Mouse (Mus musculus) gastrocnemius, adult 8-10 months (tissue): ENCODE data around the gene Psapl1. TPM values are rescaled to one million over a fixed set of nuclear protein-coding genes. Genes with fewer than 3 reads are reported as not detected.

Experiments
- DNase-seq, 2 experiments: peaks; one replicate each; pipeline ENCODE4 v3.0.0; 2022; ENCODE audit warnings: low spot score in 2 of 2
- total RNA-seq, 4 experiments: library from RNA; stranded (reverse); gene quantifications; 2 replicates each; pipeline ENCODE4 v1.2.4; 2022

Psapl1 gene
- not detected for total RNA-seq

DNA sequence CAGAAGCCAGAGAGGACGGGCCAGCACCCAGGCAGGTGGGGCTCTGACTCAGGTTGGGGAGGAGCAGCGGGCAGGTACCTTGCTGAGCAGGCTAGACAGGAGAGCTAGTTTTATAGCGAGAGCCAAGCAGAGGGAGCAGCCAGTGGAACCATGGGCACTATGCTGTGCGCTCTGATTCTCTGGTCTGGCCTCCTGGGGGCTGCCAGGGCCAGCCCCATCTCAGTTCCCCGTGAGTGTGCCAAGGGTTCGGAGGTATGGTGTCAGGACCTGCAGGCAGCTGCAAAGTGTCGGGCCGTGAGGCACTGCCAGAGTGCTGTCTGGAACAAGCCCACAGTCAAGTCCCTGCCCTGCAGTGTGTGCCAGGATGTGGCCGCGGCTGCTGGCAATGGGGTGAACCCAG lies at the start of gene Psapl1:
Gene Psapl1 (plus strand): TSS at position 106 of the 400 bp plus-strand sequence.
- peak in 1 of 2 experiments; percentile 38 for DNase-seq

DNA sequence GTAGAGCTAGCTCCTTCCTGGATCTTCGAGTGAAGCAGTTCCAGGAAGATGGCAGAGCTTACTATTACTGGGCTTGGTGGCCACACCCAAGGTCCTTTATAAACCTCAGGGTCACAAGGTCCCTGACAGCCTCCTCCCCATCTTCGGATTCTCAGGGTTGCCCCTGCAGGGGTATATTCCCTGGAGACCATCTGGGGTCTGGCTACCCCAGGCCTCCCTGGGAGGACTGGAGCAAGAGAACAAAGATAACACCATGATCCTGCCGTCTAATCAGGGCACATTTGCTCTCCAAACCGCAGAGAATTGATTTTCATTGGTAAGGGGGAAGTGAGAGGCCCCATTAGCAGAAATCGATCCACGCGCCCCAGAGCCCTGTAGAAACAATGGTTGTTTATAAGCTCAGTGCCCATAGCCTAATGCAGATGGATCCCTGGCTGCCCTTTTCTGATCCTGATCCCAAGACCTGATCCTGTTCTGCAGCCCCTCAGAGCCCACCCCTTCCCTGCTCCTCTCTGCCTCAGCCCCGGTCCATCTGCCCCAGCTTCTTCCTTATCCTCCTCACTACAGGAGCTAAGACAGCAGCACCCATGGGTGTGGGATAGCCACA lies 48.8 kb upstream of the Psapl1 start:
- no peak for DNase-seq

DNA sequence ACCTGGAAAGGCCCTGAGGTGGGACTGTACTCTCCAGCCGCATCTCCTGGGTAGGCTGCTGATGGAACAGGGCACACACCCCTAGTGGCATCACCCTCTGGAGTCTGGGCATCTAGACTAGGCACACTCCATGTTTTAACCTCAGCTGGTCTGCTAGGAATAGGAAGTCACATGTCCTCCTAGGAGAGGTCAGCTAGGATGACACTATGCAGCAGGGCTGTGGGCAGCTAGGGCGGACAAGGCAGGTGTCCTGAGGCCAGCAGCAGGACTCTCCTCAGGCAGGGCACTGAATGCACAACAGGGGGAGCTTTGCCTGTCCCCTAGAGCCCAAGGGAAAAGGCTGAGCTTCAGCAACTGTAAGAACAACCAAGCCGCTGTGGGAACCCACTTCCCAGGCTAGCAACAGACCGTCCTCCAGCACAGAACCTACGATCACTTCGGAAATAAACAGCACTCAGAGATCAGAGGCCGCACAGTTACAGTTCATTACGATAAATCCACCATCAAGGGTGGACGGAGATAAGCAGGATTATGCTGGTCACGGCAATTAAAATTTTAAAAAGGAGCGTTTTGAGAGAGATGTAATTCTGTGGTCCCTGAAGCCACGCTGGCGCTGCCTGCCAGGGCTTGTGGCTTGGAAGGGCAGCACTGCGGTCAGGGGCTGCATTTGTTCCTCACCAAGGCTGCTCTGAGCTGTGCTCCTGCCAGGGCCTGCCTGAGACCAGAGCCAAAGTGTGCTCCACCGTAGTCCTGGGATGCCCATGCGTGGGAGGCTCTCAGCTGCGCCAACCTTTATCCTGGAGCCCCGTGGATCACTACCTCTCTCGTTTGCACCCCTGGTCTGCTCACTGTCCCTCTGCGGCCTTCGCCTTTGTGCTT lies 38.2 kb upstream of the Psapl1 start:
- DNase-seq = no peak

DNA sequence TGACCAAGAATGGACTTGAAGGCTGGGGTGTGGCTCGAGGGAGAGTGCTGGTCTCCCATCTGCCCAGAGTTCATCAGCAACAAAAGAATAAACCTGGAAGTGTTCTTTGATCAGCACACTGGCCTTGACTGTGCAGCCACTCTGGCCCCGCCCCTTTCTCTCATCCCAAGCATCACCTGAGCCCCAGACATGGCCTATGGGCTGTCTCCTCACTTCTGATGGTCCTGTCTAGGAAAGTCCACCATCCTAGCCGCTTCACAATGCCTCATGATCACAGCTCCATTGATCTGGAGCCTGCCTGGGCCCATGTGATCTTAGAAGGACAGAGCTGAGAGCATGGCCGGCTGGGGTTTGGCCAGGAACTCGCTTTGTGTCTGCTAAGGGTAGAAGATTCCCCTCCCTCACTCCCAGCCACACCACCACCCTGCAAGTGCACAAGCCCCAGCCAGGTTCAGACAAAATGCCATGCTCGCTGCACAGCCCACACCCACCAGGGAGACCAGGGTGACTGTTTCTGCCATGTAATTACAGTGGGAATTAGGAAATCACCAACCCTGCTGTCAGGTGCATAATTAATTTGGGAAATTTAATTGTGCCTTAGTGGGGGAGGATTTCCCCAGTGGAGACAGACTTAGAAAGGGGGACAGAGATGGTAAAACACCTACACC lies 37.3 kb upstream of the Psapl1 start:
- no peak for DNase-seq

DNA sequence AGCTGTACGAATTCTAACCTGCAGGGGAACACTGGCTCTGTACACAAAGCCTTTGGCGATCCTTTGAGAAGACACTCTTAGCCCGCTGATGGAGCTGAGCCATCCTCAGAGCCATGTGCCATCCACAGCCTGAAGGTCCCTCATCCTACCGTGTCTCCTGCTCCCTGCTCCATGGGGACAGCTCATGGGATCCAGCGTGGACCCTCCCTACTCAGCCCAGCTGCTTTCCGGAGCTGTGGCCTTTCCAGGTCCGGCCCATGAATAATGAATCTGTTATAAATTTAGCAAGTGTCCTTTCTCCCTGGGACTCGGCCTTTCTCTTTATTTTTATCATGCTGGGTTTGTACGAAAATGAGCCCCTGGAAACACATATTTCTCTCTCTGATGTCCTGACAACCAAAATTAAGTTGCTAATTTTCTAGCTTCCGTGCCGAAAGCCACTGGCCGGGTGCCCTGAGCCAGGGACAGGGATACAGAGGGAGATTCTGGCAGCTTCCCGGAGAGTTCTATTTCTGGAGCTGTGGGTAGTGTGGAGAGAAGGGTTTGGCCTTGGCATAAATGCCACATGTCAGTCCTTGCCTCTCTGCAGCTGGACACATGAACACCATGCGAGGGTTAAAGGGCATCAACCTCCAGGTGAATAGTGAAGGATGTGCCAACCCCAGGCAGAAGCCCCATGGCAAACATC lies 34.7 kb upstream of the Psapl1 start:
- peak; percentile 44 to 58 for DNase-seq

DNA sequence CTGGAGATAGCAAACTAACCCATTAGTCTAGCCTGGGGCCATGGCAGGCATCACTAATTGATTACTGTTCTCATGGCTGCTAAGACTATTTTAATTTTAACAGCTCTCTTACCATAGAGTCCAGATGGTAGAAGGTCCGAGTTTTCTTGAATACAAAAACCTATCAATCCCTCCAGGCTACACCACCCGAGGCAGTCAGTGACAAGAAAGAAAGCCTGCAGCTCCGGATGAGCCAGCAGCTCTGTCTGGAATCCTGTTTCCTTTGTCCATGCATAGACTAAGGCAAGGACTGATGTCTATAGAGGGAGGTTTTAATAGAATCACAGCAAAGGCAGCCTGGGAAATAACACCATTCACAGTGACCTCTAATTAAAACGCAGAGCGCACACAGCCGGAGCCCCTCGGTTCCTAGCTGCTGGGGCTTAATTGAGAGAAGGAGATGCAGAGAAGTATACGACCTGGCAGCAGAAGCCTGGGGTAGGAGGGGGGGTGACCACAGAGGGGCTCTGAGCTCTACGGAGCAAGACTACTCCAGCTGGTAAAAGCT lies 29.2 kb upstream of the Psapl1 start:
- no peak for DNase-seq

DNA sequence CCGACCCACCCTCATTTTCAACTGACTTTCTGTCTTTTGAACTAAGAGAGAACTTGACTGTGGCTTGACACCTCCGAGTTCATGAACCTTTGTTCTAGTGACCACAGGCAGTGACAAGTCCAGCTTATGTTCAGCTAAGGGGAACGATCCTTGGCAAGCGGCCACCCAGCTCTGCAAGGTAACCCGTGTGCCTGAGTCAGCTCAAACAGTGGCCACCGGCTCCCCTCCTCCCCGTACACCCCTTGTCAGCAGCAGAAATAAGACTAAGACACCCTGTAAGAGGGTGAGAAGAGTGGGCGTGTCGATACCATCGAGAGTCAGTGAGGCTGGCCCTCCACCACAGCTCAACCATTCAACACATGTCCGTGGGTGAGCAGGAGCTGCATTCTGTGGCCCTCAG lies 27.4 kb upstream of the Psapl1 start:
- no peak for DNase-seq

DNA sequence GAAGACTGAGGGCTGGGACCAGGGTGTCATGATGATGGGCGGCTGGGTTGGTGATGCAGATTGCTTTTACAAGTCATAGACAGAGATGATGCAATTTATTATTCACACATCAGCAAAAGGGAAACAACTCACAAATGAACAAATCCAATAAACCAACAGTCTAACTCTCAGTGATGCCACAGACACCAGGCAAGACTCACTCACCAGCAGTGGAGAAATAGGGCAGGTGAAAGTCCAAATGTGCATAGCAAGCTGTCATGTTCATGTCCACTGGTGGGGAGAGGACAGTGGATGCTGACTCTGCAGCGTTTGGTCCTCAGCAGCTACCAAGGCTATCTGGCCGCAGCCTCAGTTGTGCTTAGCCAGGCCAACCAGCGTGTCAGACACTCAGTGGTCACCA lies 26.9 kb upstream of the Psapl1 start:
- no peak for DNase-seq

DNA sequence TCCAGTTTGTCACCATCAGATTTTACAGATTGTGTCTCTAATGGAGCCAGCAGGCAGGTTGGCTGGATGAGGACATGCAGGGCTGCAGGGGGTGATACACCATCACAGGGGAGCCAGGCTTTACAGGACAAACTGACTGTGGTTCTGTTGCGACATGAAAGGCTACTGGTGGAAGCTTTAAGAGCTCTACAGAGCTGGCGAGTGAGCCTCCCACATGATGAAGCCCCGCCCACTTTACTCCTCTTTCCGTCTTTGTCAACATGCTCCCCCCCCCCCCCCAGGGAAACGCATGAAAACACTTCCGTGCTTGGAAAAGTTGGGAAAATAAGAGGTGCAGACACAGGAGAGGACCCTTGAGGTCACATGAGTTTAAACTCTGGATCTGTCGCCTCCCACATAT lies 25.6 kb upstream of the Psapl1 start:
- DNase-seq = no peak

DNA sequence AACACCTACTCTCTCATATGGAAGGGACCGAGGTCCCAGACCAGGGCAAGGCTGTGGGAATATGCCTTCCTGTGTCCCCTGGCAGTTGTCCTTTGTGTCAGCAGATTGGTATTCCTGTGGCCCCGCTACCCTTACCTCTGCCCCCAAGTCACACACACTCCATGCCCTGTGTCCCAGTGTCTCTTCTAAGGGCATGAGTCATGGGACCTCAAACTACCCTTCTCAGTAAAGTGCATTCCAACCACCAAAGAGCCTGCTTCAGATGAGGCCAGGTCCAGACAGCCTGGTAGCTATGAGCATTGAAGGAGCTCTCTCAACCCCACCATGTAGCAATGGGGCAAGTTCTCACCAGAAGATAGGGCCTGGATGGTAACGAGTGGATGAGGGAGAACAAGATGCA lies 25.0 kb upstream of the Psapl1 start:
- DNase-seq = no peak

DNA sequence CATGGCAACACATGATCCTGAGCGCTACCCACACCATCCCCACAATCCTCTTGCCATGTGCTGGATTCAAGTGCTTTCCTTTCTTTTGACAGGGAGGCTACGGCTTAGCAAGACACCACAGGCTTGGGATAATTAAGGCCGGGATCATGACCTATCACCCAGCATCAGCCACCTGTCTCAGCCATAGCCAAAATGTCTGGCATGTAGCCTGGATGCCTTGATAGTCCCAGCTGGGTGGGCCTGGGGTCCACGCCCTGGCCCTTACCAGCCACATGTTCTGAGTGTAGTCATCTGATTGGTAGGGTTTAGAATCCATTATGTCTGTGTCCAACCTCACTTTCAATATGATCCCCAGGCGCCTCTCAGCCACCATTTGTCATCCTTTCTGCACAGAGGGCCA lies 24.1 kb upstream of the Psapl1 start:
- no peak for DNase-seq

DNA sequence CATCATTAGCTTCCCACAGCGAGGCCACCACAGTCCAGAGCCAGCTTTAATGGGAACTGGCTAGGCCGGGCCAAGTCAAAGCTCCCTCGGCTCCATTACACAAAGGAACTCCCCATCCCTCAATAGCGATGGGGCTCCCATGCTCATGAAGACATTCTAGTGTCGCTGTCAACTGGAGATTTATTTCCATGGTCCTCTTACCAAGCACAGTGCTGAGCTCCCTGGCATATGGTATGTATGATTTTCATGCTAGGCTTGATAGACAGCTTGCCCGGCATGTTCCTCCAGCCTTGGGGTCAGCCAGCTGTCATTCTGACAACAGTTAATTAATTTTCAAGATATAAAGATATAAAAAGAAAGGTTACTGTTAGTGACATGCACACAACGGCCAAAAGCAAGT lies 21.5 kb upstream of the Psapl1 start:
- no peak for DNase-seq

DNA sequence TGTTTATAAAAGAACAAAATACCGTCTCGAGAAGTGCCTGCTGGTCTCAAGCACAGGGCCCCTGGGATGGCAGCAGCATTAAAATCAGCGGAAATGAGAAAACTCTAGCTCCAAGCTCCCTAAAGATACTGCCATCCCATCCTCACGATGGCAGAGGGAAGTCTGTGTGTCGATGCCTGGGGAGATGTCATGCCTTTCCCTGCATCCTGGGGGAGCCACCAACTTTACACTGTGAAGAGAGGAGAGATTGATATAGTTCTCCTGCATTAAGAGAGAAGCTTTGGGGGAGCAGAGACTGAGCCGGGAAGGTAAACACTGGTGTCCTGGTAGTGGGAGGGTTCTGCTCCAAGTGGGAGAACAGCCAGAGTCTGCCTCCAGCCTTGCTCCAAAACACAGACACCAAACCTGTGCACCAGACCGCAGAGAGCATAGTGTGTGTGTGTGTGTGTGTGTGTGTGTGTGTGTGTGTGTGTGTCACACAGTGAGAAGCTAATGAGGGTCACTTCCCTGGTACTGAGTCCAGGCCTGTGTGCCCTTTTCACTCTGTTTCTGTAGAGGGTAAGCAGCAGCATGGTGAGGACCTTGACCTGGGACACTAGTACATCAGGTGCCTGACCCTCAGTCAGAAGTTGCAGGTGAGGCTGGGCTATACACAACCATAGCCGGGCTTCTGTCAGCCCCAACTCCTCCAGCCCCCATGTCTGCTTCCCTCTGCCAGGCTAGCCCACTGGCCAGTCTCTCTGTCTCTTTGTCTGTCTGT lies 17.3 kb upstream of the Psapl1 start:
- no peak for DNase-seq

DNA sequence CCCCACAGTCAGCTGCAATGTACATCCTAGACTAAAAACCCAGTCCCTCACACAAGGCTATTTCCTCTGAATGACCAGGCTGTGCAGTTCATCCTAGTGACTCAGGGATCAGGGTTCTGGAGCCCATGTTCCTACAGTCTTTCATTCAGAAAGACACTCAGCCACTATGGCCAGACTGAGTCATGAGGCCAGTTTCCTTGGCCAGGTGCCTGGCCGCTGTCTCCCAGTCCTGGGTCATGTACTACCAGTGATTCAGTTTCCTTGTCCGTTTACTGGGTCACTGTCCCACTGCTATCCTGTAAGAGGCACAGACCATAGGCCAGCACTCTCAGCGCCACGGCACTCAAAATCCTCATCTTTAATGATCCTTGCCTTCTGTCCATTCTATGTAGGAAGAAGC lies 15.5 kb upstream of the Psapl1 start:
- peak; percentile 41 to 42 for DNase-seq

DNA sequence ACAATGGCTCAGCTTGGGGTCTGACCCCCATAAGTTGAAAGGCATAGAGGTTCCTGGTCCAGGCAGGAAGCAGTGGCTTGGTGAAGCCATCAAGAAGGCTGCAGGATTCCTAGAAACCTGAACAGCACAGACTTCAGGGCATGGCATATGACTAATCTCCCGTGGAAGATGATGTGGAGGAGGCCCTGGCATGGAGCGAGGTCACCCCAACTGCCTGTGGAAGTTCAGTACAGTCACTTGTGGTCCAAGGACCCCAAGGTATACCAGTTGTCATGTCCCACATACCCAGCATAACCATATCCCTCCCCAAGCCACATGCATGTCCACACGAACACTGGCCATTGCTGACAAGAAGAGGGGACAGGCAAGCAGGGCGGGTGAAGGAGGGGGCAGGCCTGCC lies 12.5 kb upstream of the Psapl1 start:
- DNase-seq = no peak

DNA sequence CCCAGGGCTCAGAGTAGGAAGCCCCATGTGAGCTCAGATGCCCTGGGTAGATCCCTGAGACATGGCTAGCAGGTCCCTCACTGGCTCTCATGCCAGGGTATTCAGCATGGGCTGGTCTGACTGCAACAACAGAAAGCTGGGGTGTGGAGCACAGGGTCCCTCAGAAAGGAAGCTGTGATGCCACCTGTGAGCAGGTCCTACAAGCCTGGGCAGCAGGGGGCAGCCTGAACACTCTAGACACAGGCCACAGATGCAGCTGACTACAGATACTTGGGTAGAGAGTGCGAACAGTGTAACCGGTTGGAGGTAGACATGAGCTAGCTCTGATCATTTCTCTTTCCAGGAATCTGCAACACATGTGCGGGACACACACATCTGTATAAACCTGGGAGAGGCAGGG lies 11.9 kb upstream of the Psapl1 start:
- no peak for DNase-seq

DNA sequence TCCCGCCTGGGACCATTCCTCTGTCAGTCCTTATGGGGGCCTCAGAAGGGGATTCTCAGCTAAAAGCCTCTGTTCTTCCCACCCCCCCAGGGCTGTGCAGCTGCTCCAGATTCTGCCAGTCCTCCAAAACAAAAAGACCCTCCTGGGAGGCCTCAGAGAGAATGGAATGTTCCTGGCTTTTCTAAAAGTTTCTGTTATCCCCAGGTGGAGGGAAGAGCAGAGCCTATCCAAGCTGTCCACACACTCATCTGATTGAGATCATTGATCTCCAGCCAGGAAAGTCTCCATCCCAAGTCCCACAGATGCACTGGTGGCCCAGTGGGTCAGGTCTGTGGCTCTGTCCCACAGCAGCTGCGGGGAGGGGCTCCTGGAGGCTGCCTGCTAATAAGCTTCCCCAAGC lies 11.1 kb upstream of the Psapl1 start:
- DNase-seq = no peak

DNA sequence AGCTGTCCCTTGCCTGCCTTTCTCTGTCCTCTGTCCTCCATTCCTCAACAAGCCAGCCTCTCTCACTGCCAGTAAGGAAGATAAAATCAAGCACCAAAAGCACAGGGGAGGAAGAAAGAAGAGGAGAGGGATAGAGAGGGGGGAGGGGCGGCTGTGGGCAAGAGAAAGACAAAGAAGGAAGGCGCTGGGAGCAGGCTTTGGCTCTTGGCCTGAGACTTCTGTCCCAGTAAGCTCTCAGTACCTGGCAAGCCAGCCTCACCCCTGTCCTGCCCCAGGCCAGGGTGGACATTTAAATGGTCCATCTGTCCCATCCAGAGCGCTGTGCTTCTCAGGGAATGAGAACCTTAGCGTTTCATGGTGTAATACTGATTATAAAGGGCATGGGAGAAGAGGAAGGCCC lies 9.2 kb upstream of the Psapl1 start:
- no peak for DNase-seq

DNA sequence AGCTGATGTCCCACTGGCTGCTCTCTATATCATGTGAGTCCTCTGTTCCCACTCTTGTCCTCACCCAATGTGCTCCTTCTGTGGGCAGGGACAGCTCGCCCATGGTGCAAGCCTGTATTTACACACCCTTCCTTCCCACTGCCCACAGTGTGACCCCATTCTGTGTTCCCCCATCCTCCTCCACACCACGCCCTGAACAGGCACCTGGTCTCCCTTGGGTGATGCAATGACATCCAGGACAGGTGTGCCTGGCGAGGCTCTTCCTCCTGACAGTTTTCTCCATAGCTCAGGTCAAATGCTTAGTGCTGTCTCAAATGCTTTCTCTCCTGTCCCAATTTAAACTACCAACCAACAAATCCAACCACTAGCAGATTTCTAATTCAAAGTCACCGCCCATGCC lies 8.4 kb upstream of the Psapl1 start:
- no peak for DNase-seq

DNA sequence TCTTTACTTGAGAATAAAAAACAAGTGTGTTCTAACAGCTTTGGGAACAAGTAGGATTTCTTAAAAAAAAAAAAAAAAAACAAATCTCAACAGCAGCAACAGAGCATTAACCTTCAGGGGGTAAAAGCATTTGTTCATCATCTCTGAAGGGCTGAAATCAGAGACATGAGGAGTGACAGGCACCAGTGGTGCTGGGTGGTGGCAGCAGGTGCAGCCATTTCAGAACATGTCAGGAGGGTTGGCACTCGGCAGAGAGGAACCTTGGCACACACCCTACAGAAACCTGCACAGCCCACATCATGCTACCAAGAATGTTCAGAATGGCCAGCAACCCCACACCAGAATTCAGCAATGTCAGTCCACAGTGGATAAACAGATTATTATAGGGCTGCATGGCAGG lies 4.3 kb upstream of the Psapl1 start:
- DNase-seq = no peak

DNA sequence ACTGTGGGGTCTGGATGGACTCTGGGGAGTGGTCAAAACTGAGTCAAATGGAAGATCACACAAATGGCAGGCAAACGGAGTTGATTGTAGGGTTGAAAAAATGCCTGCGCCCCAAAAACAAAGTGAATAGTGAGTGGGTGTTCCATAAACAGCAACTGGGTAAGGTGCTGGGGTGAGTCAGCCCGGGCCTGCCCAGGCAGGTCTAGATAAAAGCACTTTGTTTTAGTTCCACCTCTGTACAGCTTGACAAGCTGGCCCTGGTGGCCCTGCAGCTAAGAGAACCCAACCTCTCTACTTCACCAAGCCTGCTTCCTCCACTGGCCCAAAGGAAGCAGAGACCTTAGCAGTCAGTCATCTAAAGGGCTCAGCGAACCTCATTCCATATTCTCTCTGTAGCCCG lies 1.0 kb upstream of the Psapl1 start:
- no peak for DNase-seq
